Mouse (Mus musculus): Measurements from ENCODE around the gene Ccnq. TPM values are rescaled to one million over a fixed set of nuclear protein-coding genes. Genes with fewer than 3 reads are reported as not detected.
"Not testable (repeated sequence)": the region's sequence is repeated elsewhere in the genome, so short reads cannot be mapped to it uniquely, and the experiment has no call there.

The Ccnq gene
- total RNA-seq, 2 experiments from 2014 or later, result 15.0 to 19.4 TPM

- DNase-seq, result no peak
Measured at GRCm38 (mm10) chr11:78761086-78761485, 9.6 kb upstream of the Ccnq start.

GRCm38 (mm10) chr11:78755299-78755698 lies 3.8 kb upstream of the Ccnq start:
- DNase-seq, result no peak

- not testable (repeated sequence) for DNase-seq
Measured at GRCm38 (mm10) chr11:78754177-78754576, 2.6 kb upstream of the Ccnq start.

- no peak for DNase-seq
Measured at GRCm38 (mm10) chr11:78753183-78753582, 1.7 kb upstream of the Ccnq start.

- no peak for DNase-seq
Measured at GRCm38 (mm10) chr11:78751843-78752203, 294 bp upstream of the Ccnq start.

- no peak for DNase-seq
Measured at GRCm38 (mm10) chr11:78746264-78746663, 5.3 kb downstream of the Ccnq start.

- DNase-seq, result no peak
Measured at GRCm38 (mm10) chr11:78745475-78745874, 6.1 kb downstream of the Ccnq start.

- no peak for DNase-seq
Measured at GRCm38 (mm10) chr11:78742461-78742860, 9.1 kb downstream of the Ccnq start.

GRCm38 (mm10) chr11:78741958-78742357 lies 9.6 kb downstream of the Ccnq start:
- DNase-seq, result no peak

GRCm38 (mm10) chr11:78739361-78739760 lies 12.2 kb downstream of the Ccnq start:
- no peak for DNase-seq

GRCm38 (mm10) chr11:78736877-78737408 lies 14.6 kb downstream of the Ccnq start:
- DNase-seq, result no peak

GRCm38 (mm10) chr11:78735168-78735567 lies 16.4 kb downstream of the Ccnq start:
- no peak for DNase-seq

- DNase-seq, result no peak
Measured at GRCm38 (mm10) chr11:78732619-78733018, 18.9 kb downstream of the Ccnq start.

- no peak for DNase-seq
Measured at GRCm38 (mm10) chr11:78730902-78731301, 20.6 kb downstream of the Ccnq start.

GRCm38 (mm10) chr11:78728041-78728440 lies 23.5 kb downstream of the Ccnq start:
- DNase-seq, result no peak

GRCm38 (mm10) chr11:78726366-78726765 lies 25.2 kb downstream of the Ccnq start:
- DNase-seq, result no peak

GRCm38 (mm10) chr11:78724792-78725191 lies 26.7 kb downstream of the Ccnq start:
- DNase-seq, result no peak

- DNase-seq, result no peak
Measured at GRCm38 (mm10) chr11:78721419-78721818, 30.1 kb downstream of the Ccnq start.

GRCm38 (mm10) chr11:78717655-78718054 lies 33.9 kb downstream of the Ccnq start:
- DNase-seq, result no peak

GRCm38 (mm10) chr11:78708642-78709041 lies 42.9 kb downstream of the Ccnq start:
- DNase-seq, result no peak

GRCm38 (mm10) chr11:78706026-78706425 lies 45.5 kb downstream of the Ccnq start:
- DNase-seq, result no peak

GRCm38 (mm10) chr11:78703085-78703484 lies 48.4 kb downstream of the Ccnq start:
- no peak for DNase-seq

- DNase-seq, result no peak
Measured at GRCm38 (mm10) chr11:78702319-78702718, 49.2 kb downstream of the Ccnq start.
